Comparison of ENCODE assay signal across 23 mouse cellular contexts in genomic region chr9:75980097-75980496, GRCm38 (mm10). TPM values are rescaled to one million over a fixed set of nuclear protein-coding genes. Genes with fewer than 3 reads are reported as not detected.
DNase-seq lines count a peak whose midpoint lies in the region; ATAC-seq and TF ChIP-seq lines count a peak whose summit lies in the region.
"Had no signal": no experiment of that assay in that cellular context is flagged by ENCODE, and none has a peak within 500 bp of the region (broad histone marks: within the 10 kb centered on the region; RNA-seq: fewer than 3 reads in every experiment).

No protein-coding gene starts in this region.

- H3K4me2 ChIP-seq in intestine, embryonic 15.5 days (replicated peaks) = no peak overlapping the region
- no peak overlapping the region for H3K4me2 ChIP-seq in intestine, postnatal 0 days (replicated peaks; ENCODE audit: low read depth)
- no peak overlapping the region for H3K4me2 ChIP-seq in intestine, embryonic 16.5 days (ENCODE audit: low read depth, low read length)
- H3K4me2 ChIP-seq in liver, embryonic 16.5 days (ENCODE audit: low read depth, low read length) = peak overlapping the region; percentile 35; the same call in 1 of the 2 replicates
- H3K4me2 ChIP-seq: midbrain, embryonic 12.5 days; neural tube, embryonic 13.5 days had no signal

- no peaks in the 10 kb centered on the region for H3K4me1 ChIP-seq in intestine, embryonic 15.5 days (replicated peaks)
- H3K4me1 ChIP-seq in intestine, postnatal 0 days (replicated peaks; ENCODE audit: control insufficient read depth, insufficient read depth, low read length) = no peaks in the 10 kb centered on the region
- H3K4me1 ChIP-seq in intestine, embryonic 16.5 days (ENCODE audit: control insufficient read depth, insufficient read depth, low read length) = no peaks in the 10 kb centered on the region
- peaks cover 19% of the 10 kb centered on the region for H3K4me1 ChIP-seq in liver, embryonic 16.5 days (ENCODE audit: control insufficient read depth, low read depth, low read length)
- H3K4me1 ChIP-seq: embryonic facial prominence, embryonic 10.5 days; midbrain, embryonic 12.5 days; neural tube, embryonic 13.5 days had no signal

- no peaks in the 10 kb centered on the region for H3K36me3 ChIP-seq in intestine, embryonic 15.5 days
- H3K36me3 ChIP-seq in intestine, postnatal 0 days (ENCODE audit: control insufficient read depth, insufficient read depth) = no peaks in the 10 kb centered on the region
- H3K36me3 ChIP-seq in intestine, embryonic 16.5 days (ENCODE audit: control insufficient read depth, insufficient read depth, low read length) = no peaks in the 10 kb centered on the region
- no peaks in the 10 kb centered on the region for H3K36me3 ChIP-seq in liver, embryonic 16.5 days (ENCODE audit: control insufficient read depth, insufficient read depth)
- H3K36me3 ChIP-seq: embryonic facial prominence, embryonic 10.5 days; midbrain, embryonic 12.5 days; neural tube, embryonic 13.5 days had no signal

- intact Hi-C loops in gastrocnemius, adult 2 months (cut with DNase I) = no loop called here

- peak; percentile 53; the same call in 1 of the 2 replicates for ATAC-seq in intestine, embryonic 15.5 days
- ATAC-seq in intestine, postnatal 0 days = no peak
- peak; percentile 79 for ATAC-seq in intestine, embryonic 16.5 days
- peak; percentile 95 for ATAC-seq in liver, embryonic 16.5 days (ENCODE audit: low read depth)
- ATAC-seq: forebrain, embryonic 14.5 days; Patski had no signal

- H3K9me3 ChIP-seq in intestine, embryonic 15.5 days = no peaks in the 10 kb centered on the region
- no peaks in the 10 kb centered on the region for H3K9me3 ChIP-seq in intestine, postnatal 0 days (ENCODE audit: control insufficient read depth)
- no peaks in the 10 kb centered on the region for H3K9me3 ChIP-seq in intestine, embryonic 16.5 days (ENCODE audit: control insufficient read depth, low read length)
- H3K9me3 ChIP-seq in liver, embryonic 16.5 days (replicated peaks; ENCODE audit: control insufficient read depth, low read length) = no peaks in the 10 kb centered on the region
- H3K9me3 ChIP-seq: embryonic facial prominence, embryonic 10.5 days; midbrain, embryonic 12.5 days; neural tube, embryonic 13.5 days had no signal

- no peak overlapping the region for H3K9ac ChIP-seq in intestine, embryonic 15.5 days
- no peak overlapping the region for H3K9ac ChIP-seq in intestine, postnatal 0 days (ENCODE audit: low read depth, low read length)
- no peak overlapping the region for H3K9ac ChIP-seq in intestine, embryonic 16.5 days (ENCODE audit: low read depth, low read length)
- H3K9ac ChIP-seq in liver, embryonic 16.5 days (ENCODE audit: low read depth, low read length) = no peak overlapping the region
- H3K9ac ChIP-seq: midbrain, embryonic 12.5 days; neural tube, embryonic 13.5 days had no signal

- no peak overlapping the region for H3K27ac ChIP-seq in intestine, embryonic 15.5 days
- no peak overlapping the region for H3K27ac ChIP-seq in intestine, postnatal 0 days (ENCODE audit: low read depth, low read length)
- H3K27ac ChIP-seq in intestine, embryonic 16.5 days (ENCODE audit: low read length) = no peak overlapping the region
- peak overlapping the region; percentile 71 for H3K27ac ChIP-seq in liver, embryonic 16.5 days (ENCODE audit: low read length)
- no peak overlapping the region for H3K27ac ChIP-seq in gastrocnemius, adult 2 months
- H3K27ac ChIP-seq: embryonic facial prominence, embryonic 10.5 days; midbrain, embryonic 12.5 days; neural tube, embryonic 13.5 days had no signal

- WGBS in intestine, embryonic 15.5 days = 71% methylated on average over 1 of the region's 1 CpGs
- WGBS in intestine, postnatal 0 days = 26% methylated on average over 1 of the region's 1 CpGs
- 62% methylated on average over 1 of the region's 1 CpGs for WGBS in intestine, embryonic 16.5 days
- 42% methylated on average over 1 of the region's 1 CpGs for WGBS in liver, embryonic 16.5 days (ENCODE audit: insufficient replicate concordance)

- no peaks in the 10 kb centered on the region for H3K27me3 ChIP-seq in intestine, embryonic 15.5 days (replicated peaks)
- no peaks in the 10 kb centered on the region for H3K27me3 ChIP-seq in intestine, postnatal 0 days (replicated peaks; ENCODE audit: control insufficient read depth, insufficient read depth, low read length)
- no peaks in the 10 kb centered on the region for H3K27me3 ChIP-seq in intestine, embryonic 16.5 days (replicated peaks; ENCODE audit: control insufficient read depth, insufficient read depth, low read length)
- no peaks in the 10 kb centered on the region for H3K27me3 ChIP-seq in liver, embryonic 16.5 days (ENCODE audit: control insufficient read depth, insufficient read depth, low read depth, low read length)
- H3K27me3 ChIP-seq: midbrain, embryonic 12.5 days; neural tube, embryonic 13.5 days; Patski had no signal

- no peak for TF ChIP-seq CTCF in intestine, postnatal 0 days (IDR thresholded peaks at IDR 0.05; ENCODE audit: low read depth)
- no peak for TF ChIP-seq CTCF in gastrocnemius, adult 2 months (IDR thresholded peaks at IDR 0.05)

- peak; percentile 56 for DNase-seq in MEL-GATA-1-ER (ENCODE audit: extremely low read depth, low read depth)
- DNase-seq in gastrocnemius, adult 18-20 months (ENCODE audit: low spot score) = no peak
- no peak for DNase-seq in left cerebral cortex, adult 9 months (ENCODE audit: low spot score in 2 of 2)
- no peak for DNase-seq in gastrocnemius, adult 2 months
- DNase-seq: adrenal gland, postnatal 14 days; cerebellum, adult 2 months; cerebellum, postnatal 36 days; kidney, adult 8-10 months; kidney, postnatal 36 days; lung, adult 2 months; lung, postnatal 4 days; right cerebral cortex, adult 18-20 months; thymus, postnatal 36 days had no signal

- no peak overlapping the region for H3K4me3 ChIP-seq in intestine, embryonic 15.5 days (replicated peaks)
- no peak overlapping the region for H3K4me3 ChIP-seq in intestine, postnatal 0 days (ENCODE audit: low read depth, low read length)
- H3K4me3 ChIP-seq in intestine, embryonic 16.5 days (ENCODE audit: low read length) = no peak overlapping the region
- no peak overlapping the region for H3K4me3 ChIP-seq in liver, embryonic 16.5 days (ENCODE audit: low read depth, low read length)
- H3K4me3 ChIP-seq in gastrocnemius, adult 2 months = no peak overlapping the region
- H3K4me3 ChIP-seq: embryonic facial prominence, embryonic 10.5 days; midbrain, embryonic 12.5 days; neural tube, embryonic 13.5 days had no signal

RNA-seq across cellular contexts. Expression of gene Hmgcll1, which starts 34.6 kb away (rescaled TPM):
- 1.2 and 1.5 TPM in 2 replicates for polyA plus RNA-seq in intestine, embryonic 15.5 days (2015; fragmentation: Nextera tagmentation; extraction: Ambion mirVana)
- 0.87 and 0.92 TPM in 2 replicates for polyA plus RNA-seq in intestine, postnatal 0 days (2015; fragmentation: Nextera tagmentation; extraction: Ambion mirVana)
- 1.2 and 1.3 TPM in 2 replicates for polyA plus RNA-seq in intestine, embryonic 16.5 days (2015; fragmentation: Nextera tagmentation; extraction: Ambion mirVana)
- polyA plus RNA-seq in liver, embryonic 16.5 days (2015; fragmentation: Nextera tagmentation; extraction: Ambion mirVana) = 0.20 and 0.34 TPM in 2 replicates
- under 1 TPM; 0.12 to 0.39 TPM for total RNA-seq in gastrocnemius, adult 18-20 months (2021)
- under 1 TPM; 0.17 to 0.28 TPM for total RNA-seq in gastrocnemius, adult 2 months (2021)
- total RNA-seq: hematopoietic stem cell, adult 5-6 weeks had no signal
